Mouse (Mus musculus) cerebellum, adult 2 months (tissue): ENCODE results near the gene Stxbp2. TPM values are rescaled to one million over a fixed set of nuclear protein-coding genes. Genes with fewer than 3 reads are reported as not detected.
A peak's percentile ranks its signal among the peaks of the same experiment; 100 is the strongest.

Source experiments
- DNase-seq, 2 experiments: peaks; one replicate each; pipeline ENCODE4 v3.0.0; 2021
- H3K27ac ChIP-seq: fragments of 200-500 bp; 2 replicates; pipeline ENCODE4 v1.5.1; 2012; ENCODE audit warnings: low read length, control low read depth, inconsistent platforms; ENCODE audit not compliant: insufficient read depth
- H3K27me3 ChIP-seq: fragments of 200-500 bp; 2 replicates; pipeline ENCODE4 v1.6.1; 2012; ENCODE audit warnings: inconsistent platforms, mild to moderate bottlenecking, low read length, moderate library complexity; ENCODE audit not compliant: control insufficient read depth, insufficient read depth
- H3K4me1 ChIP-seq: fragments of 200-500 bp; 2 replicates; pipeline ENCODE4 v1.6.1; 2011; ENCODE audit warnings: low read length; ENCODE audit not compliant: control insufficient read depth, insufficient read depth
- H3K4me3 ChIP-seq: fragments of 200-500 bp; replicated peaks from 2 replicates; pipeline ENCODE3; 2011; ENCODE audit warnings: mild to moderate bottlenecking, low read depth, low read length, control low read depth; ENCODE audit not compliant: insufficient read depth
- CTCF ChIP-seq: fragments of 200-500 bp; IDR thresholded peaks from 2 replicates; pipeline ENCODE4 v1.5.1; 2011; ENCODE audit warnings: low read depth, mild to moderate bottlenecking, control low read depth, low read length, moderate library complexity, borderline replicate concordance; ENCODE audit not compliant: insufficient read depth
- POLR2A ChIP-seq: fragments of 200-500 bp; IDR thresholded peaks from 2 replicates; pipeline ENCODE4 v1.6.1; 2011; ENCODE audit warnings: low read length, control low read depth, borderline replicate concordance; ENCODE audit not compliant: insufficient read depth
- WGBS: fragments of 180-500 bp; shearing (Covaris S2); methylation state at CpG from one replicate; pipeline ENCODE4 v1.1.7; 2018; 5-methylcytosine and 5-hydroxymethylcytosine counted together
- polyA plus RNA-seq: library from polyadenylated mRNA; depleted of rRNA; stranded (reverse); fragments of >200 nt; gene quantifications from 2 replicates; pipeline ENCODE4 v1.2.3, GENCODE M21; 2012

Gene Stxbp2
- polyA plus RNA-seq, 1 experiment: 204 TPM

DNA sequence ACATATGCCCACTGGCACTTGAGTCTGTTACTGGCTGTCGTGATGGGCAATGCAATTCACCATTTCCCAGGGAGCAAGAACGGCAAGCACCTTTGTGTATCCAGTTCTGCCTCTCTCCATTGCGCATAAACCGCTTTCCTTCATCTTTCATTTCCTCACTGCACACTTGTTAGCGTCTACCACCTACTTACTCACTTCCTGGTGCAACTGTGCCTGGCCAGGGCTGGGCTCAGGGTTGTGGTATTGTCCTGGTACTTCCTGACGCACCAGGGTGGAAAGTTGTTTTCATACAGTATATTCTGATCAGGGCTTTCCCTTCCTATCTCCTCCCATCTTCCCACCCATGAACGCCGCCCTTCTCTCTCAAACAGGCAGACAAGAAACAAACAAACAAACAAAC is 30.1 kb downstream of the Stxbp2 start:
- 79% methylated on average over 8 of the region's 8 CpGs for WGBS

GRCm38 (mm10) chr8:3664405-3664804 is 33.6 kb downstream of the Stxbp2 start:
- Histone ChIP-seq H3K4me1 (no peaks in the 10 kb centered on the region), H3K27me3 (no peaks in the 10 kb centered on the region), H3K27ac (no peak overlapping the region), H3K4me3 (no peak overlapping the region)
- 50% methylated on average over 5 of the region's 5 CpGs for WGBS
- DNase-seq: no peak
- no peak for TF ChIP-seq CTCF
- no peak for TF ChIP-seq POLR2A

More for the DNA sequence above, 30.1 kb downstream of the Stxbp2 start:
- H3K4me3 ChIP-seq: no peak overlapping the region
- no peaks in the 10 kb centered on the region for H3K4me1 ChIP-seq
- no peaks in the 10 kb centered on the region; the same call in 1 of the 2 replicates for H3K27me3 ChIP-seq
- no peak for DNase-seq
- no peak for TF ChIP-seq POLR2A
- TF ChIP-seq CTCF: no peak
- no peak overlapping the region for H3K27ac ChIP-seq

GRCm38 (mm10) chr8:3665507-3665906 is 34.8 kb downstream of the Stxbp2 start, which contains the start of gene Mcemp1:
Gene Mcemp1, plus strand, starts transcription at chr8:3665754.
- Histone ChIP-seq H3K4me1 (no peaks in the 10 kb centered on the region), H3K27me3 (no peaks in the 10 kb centered on the region), H3K27ac (no peak within 1 kb of the TSS), H3K4me3 (no peak within 1 kb of the TSS)
- 68% methylated on average over 6 of the region's 6 CpGs for WGBS
- DNase-seq: no peak
- TF ChIP-seq CTCF: no peak
- no peak for TF ChIP-seq POLR2A

DNA sequence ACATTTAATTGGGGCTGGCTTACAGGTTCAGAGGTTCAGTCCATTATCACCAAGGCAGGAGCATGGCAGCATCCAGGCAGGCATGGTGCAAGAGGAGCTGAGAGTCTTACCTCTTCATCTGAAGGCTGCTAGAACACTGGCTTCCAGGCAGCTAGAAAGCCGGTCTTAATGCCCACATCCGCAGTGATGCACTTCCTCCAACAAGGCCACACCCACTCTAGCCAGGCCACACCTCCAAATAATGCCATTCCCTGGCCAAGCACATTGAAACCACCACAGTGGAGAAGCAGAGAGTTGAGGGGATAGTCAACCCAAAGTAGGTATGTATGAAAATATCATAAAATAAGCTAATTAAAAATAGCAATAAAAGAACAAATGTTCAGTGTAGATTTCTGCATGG is 39.6 kb downstream of the Stxbp2 start:
- 81% methylated on average over 2 of the region's 2 CpGs for WGBS

DNA sequence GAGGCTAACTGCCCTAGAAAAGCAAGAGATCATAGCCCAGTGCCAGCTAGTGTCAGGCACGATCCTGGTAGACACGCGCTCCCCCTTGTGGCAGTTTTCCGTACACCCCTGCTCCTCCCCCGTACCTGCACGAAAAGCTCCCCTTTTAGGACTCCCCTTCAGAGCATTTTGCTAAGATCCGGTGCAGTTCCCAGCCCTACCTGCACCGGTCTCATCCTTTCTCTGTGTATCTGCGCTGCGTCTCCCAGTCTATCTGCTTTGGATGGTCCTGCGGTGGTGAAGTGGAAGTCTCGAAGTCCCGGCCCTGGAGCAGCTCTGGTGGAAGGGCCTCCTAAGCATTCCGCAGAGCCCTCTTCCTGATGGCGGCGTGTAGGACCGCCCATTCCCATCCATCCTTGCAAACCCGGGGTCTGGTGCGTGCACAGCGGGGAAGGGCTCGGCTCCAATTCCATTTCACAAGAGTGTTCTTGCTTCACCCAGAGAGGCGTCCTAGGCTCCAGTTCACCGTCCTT is 41.3 kb downstream of the Stxbp2 start, which contains the start of gene Fcor:
Fcor (minus strand) TSS at position 383 of the 512 bp plus-strand sequence.
- TF ChIP-seq POLR2A (peak; percentile 65; the same call in 1 of the 2 replicates), CTCF (peak; percentile 95)
- Histone ChIP-seq H3K27ac (peak within 1 kb of the TSS; percentile 60), H3K4me3 (peak within 1 kb of the TSS; percentile 74), H3K27me3 (no peaks in the 10 kb centered on the region), H3K4me1 (no peaks in the 10 kb centered on the region)
- WGBS: under 1% methylated on average over 23 of the region's 23 CpGs
- DNase-seq: peak; percentile 88 to 93

More for the DNA sequence above, 39.6 kb downstream of the Stxbp2 start:
- H3K27ac ChIP-seq: no peak overlapping the region
- H3K4me1 ChIP-seq: no peaks in the 10 kb centered on the region
- TF ChIP-seq POLR2A (no peak), CTCF (no peak)
- no peak overlapping the region for H3K4me3 ChIP-seq
- H3K27me3 ChIP-seq: no peaks in the 10 kb centered on the region
- DNase-seq: no peak

DNA sequence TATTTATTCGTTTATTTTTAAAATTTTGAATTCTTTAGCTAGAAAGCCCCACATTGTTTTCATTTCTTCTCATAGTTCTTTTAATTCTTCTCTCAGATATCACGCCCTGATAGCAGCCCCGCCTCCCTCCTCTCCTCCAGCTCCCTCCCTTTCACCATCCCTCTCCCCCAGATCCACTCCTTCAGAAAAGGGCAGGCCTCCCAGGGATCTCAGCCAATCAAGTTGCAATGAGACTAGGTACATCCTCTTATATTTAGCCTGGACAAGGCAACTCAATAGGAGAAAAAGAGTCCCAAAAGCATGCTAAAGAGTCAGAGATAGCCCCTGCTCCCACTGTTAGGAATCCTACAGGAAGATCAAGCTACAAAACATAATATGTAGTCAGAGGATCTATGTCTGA is 43.9 kb downstream of the Stxbp2 start:
- Histone ChIP-seq H3K4me3 (no peak overlapping the region), H3K27me3 (no peaks in the 10 kb centered on the region), H3K4me1 (peaks cover 7% of the 10 kb centered on the region), H3K27ac (no peak overlapping the region)
- TF ChIP-seq CTCF: no peak
- no peak for TF ChIP-seq POLR2A
- no peak for DNase-seq
- WGBS: 66% methylated on average over 3 of the region's 3 CpGs

- under 1% methylated on average over 61 of the region's 61 CpGs for WGBS
- Histone ChIP-seq H3K27me3 (no peaks in the 10 kb centered on the region), H3K4me1 (peaks cover 10% of the 10 kb centered on the region), H3K4me3 (peak within 1 kb of the TSS; percentile 89), H3K27ac (peak within 1 kb of the TSS; percentile 78)
- TF ChIP-seq CTCF (peak; percentile 93), POLR2A (peak; percentile 85; the same call in 1 of the 2 replicates)
- DNase-seq: peak; percentile 94 to 97
Observed at GRCm38 (mm10) chr8:3676131-3676992, 45.6 kb downstream of the Stxbp2 start, which contains the start of gene Trappc5. Gene Trappc5, plus strand, starts transcription at chr8:3676299.
